Mouse (Mus musculus) adrenal gland, adult 2 months (tissue): ENCODE results near the gene Drg1. TPM values are rescaled to one million over a fixed set of nuclear protein-coding genes. Genes with fewer than 3 reads are reported as not detected.
"Not testable (repeated sequence)": the region's sequence is repeated elsewhere in the genome, so short reads cannot be mapped to it uniquely, and the experiment has no call there.

Experiments
- DNase-seq: peaks from one replicate; pipeline ENCODE4 v3.0.0; 2021
- polyA plus RNA-seq: library from polyadenylated mRNA; depleted of rRNA; stranded (reverse); fragments of >200 nt; gene quantifications from 2 replicates; pipeline ENCODE4 v1.2.3, GENCODE M21; 2012
- total RNA-seq, 2 experiments: library from RNA; stranded (reverse); gene quantifications; 2 replicates each; pipeline ENCODE4 v1.2.3; 2021

The Drg1 gene
- total and polyA plus RNA-seq, 3 experiments = 7.2 to 104 (median 86.3) TPM

- not testable (repeated sequence) for DNase-seq
Measured at GRCm38 (mm10) chr11:3165210-3165782, 100.9 kb downstream of the Drg1 start.

GRCm38 (mm10) chr11:3163661-3164060, 102.6 kb downstream of the Drg1 start:
- not testable (repeated sequence) for DNase-seq

GRCm38 (mm10) chr11:3163122-3163521, 103.1 kb downstream of the Drg1 start:
- DNase-seq = not testable (repeated sequence)

DNA sequence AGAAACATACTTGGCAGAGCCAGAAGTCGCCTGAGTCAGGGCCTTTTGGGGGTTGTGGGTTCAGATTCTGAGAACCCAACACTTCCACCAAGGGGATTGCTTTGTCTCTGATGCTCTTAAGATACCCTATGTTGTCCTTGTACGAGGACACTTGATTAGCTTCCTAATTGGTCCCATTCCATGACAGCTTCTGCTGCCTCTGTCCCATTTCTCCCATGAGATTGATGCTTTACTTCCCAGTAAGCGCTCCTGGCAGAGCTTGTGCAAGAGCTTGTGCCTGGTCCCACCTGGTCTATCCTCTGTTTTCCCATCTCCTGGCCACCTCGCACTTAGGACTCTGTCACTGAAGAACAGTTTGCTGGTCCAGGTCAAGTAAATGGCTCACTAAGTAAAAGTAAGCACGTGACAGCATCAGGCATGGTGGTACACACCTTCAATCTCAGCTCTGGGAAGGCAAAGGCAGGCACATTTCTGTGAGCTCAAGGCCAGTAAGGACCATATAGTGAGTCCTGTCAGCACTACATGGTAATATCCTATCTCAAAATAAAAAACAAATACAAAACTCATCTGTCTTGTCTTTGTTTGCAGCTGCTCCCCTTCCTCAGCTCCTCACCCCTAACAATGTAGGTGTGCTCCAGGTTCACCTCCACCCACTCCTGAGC, 103.8 kb downstream of the Drg1 start:
- DNase-seq = peak; percentile 41

DNA sequence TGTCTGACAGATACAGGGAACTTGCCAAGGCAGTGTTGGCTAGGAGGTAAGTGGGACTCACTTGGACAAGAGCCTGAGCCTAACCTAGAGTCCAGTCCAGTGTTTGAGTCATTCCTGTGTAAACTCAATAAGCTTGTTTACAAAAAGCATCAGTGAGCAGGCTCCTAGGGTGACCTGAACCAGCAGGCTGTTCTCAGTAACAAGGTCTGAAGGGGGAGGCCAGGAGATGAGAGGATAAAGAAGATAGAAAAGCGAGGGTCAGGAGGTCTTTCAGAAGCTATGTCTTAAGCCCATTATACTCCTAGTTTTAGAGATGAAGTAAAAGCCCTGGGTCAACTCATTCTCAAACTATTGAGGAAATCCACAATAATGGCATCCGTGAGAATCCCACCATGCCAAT, 104.8 kb downstream of the Drg1 start:
- peak; percentile 62 for DNase-seq

DNA sequence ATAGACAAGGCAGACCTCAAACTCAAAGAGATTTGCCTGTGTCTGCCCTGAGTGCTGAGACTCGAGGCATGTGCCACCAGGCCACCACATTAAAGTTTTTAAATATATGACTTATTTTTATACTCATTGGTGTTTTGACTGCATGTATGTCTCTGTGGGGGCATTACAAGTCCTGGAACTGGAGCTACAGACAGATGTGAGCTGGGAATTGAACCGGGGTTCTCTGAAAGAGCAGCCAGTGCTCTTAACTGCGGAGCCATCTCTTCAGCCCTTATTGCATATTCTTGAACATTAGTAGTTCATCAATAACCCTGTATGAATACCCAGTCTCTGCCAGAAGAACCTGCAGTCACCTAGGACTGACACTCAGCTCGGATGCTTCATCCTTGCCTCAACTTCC, 107.4 kb downstream of the Drg1 start:
- not testable (repeated sequence) for DNase-seq

GRCm38 (mm10) chr11:3157996-3158395, 108.2 kb downstream of the Drg1 start:
- not testable (repeated sequence) for DNase-seq

DNA sequence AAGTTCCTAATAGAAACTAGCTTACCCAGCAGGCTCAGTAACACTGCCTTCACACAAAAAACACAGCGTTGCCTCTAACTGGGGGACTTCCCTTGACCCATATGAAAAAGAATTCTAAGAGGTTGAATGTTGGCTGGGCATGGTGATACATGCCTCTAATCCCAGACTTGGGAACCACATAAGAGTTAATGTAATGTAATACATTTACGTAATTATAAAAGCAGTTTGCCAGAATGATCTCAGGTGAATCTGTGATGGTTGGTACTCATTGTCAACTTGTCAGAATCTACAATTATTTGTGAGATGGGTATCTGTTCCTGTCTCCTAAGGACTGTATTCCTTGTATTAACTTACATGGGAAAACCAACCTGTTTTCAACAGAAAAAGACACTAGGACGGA, 109.2 kb downstream of the Drg1 start:
- DNase-seq = not testable (repeated sequence)

DNA sequence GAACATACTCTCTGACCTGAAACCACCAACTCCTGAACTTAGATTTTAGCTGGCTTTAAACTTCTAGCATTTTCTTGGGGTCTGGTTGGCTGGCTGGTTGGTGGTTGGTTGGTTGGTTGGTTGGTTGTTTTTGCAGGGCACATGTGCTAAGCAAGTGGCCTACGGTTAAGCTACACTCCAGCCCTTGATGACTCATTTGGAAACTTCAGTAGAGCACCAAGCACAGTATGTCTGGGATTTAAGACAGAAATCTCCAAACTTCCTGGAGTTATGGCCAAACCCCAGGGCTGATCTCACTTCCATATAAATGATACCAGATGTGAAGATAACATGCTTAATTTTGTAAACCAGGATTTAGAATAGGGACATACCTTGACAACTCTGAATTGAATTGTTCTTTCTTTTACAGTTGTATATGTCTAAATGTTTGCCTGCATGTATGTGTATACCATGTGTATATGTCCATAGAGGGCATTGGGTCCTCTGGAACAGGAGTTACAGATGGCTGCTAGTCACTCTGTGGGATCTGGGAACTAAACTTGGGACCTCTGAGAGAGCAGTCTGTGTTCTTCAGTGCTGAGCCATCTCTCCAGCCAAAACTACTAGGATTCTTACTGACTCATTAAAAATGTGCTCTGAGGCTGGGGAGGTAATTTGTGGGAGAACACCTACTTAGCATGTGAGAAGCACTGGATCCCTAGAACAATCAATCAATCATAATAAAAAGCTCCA, 112.4 kb downstream of the Drg1 start:
- peak; percentile 55 for DNase-seq

GRCm38 (mm10) chr11:3151358-3151757, 114.9 kb downstream of the Drg1 start:
- DNase-seq = not testable (repeated sequence)

DNA sequence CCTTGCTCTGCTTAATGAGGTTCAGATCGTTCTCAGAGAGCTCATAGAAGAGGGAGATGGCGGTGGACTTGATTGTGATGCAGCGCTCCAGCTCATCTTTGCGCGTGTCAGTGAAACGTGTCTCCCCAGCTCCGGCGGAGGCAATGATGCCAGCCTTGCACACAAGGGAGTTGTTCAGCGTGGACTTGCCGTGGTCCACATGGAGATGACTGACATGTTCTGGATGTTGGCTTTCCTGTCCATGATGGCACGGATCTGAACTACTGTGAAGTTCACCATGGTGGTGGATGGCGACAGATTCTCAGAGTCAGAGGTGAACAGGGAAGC, 115.6 kb downstream of the Drg1 start:
- not testable (repeated sequence) for DNase-seq

GRCm38 (mm10) chr11:3150003-3150676, 116.1 kb downstream of the Drg1 start:
- not testable (repeated sequence) for DNase-seq

DNA sequence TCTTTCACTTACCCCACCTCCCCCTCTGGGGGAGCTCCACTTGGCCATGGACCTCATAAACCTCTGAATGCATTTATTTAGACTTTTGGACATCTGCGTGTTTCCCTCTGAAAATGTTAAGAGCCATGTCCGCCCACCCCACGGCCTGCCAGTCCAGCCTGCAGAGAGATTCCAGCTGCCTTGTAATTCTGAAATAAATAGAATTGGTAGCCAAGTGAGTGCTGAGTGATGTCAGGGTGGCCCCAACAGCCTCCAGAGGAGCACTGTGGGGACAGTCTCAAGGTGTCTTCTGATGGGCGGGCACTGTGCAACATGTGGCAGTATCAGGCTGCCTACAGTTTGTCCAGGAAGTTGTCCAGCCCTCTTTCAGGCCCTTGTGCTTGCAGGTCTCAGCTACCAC, 116.7 kb downstream of the Drg1 start:
- DNase-seq = not testable (repeated sequence)

GRCm38 (mm10) chr11:3146806-3147205, 119.4 kb downstream of the Drg1 start:
- not testable (repeated sequence) for DNase-seq

GRCm38 (mm10) chr11:3145359-3146165, 120.7 kb downstream of the Drg1 start:
- not testable (repeated sequence) for DNase-seq

DNA sequence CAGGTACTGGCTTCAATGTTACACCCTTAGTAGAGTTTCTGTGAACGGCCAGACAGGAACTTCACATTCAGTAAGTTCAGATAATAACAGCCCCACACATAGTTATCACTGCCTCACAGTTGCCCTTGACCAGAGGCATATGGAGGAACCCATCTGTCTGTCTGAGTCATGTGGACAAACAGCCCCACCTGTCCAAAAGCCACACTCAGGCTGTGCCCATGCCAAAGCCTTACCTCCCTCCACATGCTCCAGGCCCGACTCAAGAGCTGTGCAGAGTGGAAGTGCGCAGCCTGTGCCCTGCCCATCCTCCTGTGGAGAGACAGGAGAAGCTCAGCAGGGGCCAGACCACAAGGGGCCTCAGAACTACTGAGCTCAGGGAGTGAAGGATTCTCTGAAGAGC, 122.2 kb downstream of the Drg1 start:
- not testable (repeated sequence) for DNase-seq

DNA sequence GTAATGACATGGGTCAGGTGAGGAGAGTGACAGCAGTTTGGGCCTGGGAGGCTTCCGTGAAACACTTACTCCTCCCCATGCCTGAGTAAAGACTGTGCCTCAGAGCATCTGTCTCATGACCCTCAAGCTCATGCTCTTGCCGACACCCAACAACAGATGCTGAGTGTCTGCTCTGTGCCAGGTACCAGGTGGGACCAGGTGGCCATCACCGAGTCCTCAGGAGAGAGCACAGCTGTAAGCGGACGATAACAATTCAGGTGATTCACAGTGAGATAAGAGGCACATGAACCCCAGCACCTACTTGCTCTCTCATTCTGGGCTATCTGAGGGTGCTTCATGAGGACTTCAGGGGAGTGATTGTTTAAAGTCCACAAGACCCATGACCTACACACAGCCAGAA, 123.8 kb downstream of the Drg1 start:
- peak; percentile 75 for DNase-seq

- DNase-seq = not testable (repeated sequence)
Measured at GRCm38 (mm10) chr11:3140967-3141535, 125.2 kb downstream of the Drg1 start.

GRCm38 (mm10) chr11:3138323-3138722, 127.9 kb downstream of the Drg1 start:
- not testable (repeated sequence) for DNase-seq
